Mouse (Mus musculus) myocyte (in vitro differentiated cells): ENCODE results near the gene Orc5. TPM values are rescaled to one million over a fixed set of nuclear protein-coding genes. Genes with fewer than 3 reads are reported as not detected.
A peak's percentile ranks its signal among the peaks of the same experiment; 100 is the strongest.

Experiments
- H3K27me3 ChIP-seq: one replicate; pipeline ENCODE4 v1.6.1; 2011; ENCODE audit not compliant: control insufficient read depth, insufficient read depth, insufficient read length
- H3K36me3 ChIP-seq: one replicate; pipeline ENCODE4 v1.6.1; 2011; ENCODE audit not compliant: control insufficient read depth, insufficient read depth
- H3K4me2 ChIP-seq: one replicate; pipeline ENCODE4 v1.6.1; 2011; ENCODE audit warnings: low read depth, control low read depth
- H3K4me3 ChIP-seq: one replicate; pipeline ENCODE4 v1.5.1; 2011; ENCODE audit warnings: mild to moderate bottlenecking, control low read depth, moderate library complexity
- H3K79me2 ChIP-seq: one replicate; pipeline ENCODE4 v1.6.1; 2011; ENCODE audit not compliant: control insufficient read depth, insufficient read depth
- H3ac ChIP-seq: one replicate; pipeline ENCODE4 v1.6.1; 2011; ENCODE audit not compliant: control insufficient read depth, insufficient read length
- CEBPB ChIP-seq: IDR thresholded peaks from 2 replicates; pipeline ENCODE4 v1.6.1; 2011; ENCODE audit warnings: mild to moderate bottlenecking, moderate library complexity; ENCODE audit not compliant: poor library complexity, insufficient read depth, severe bottlenecking
- E2F4 ChIP-seq: IDR thresholded peaks from one replicate; pipeline ENCODE4 v1.6.1; 2011; ENCODE audit warnings: mild to moderate bottlenecking, control low read depth, moderate library complexity; ENCODE audit not compliant: insufficient read depth
- MAX ChIP-seq: IDR thresholded peaks from one replicate; pipeline ENCODE4 v1.6.1; 2011; ENCODE audit warnings: low read depth, mild to moderate bottlenecking, control low read depth
- MYOD1 ChIP-seq, 3 experiments: IDR thresholded peaks; one replicate each; pipeline ENCODE4 v1.6.1; 2011; ENCODE audit warnings: control low read depth in 2 of 3, low read depth in 2 of 3, mild to moderate bottlenecking in 2 of 3, moderate library complexity in 1 of 3; ENCODE audit not compliant: insufficient read length in 2 of 3, control insufficient read depth in 1 of 3
- MYOG ChIP-seq, 3 experiments: IDR thresholded peaks; one replicate each; pipeline ENCODE4 v1.6.1; 2011; ENCODE audit warnings: control low read depth in 2 of 3, low read depth in 2 of 3, mild to moderate bottlenecking in 2 of 3; ENCODE audit not compliant: insufficient read length in 2 of 3, control insufficient read depth in 1 of 3, insufficient read depth in 1 of 3
- POLR2A ChIP-seq: IDR thresholded peaks from one replicate; pipeline ENCODE4 v1.6.1; 2011; ENCODE audit warnings: low read depth, mild to moderate bottlenecking, control low read depth, moderate library complexity; ENCODE audit not compliant: insufficient read length
- POLR2AphosphoS2 ChIP-seq: IDR thresholded peaks from one replicate; pipeline ENCODE4 v1.6.1; 2011; ENCODE audit warnings: low read depth, control low read depth; ENCODE audit not compliant: insufficient read length
- REST ChIP-seq: IDR thresholded peaks from one replicate; pipeline ENCODE4 v1.6.1; 2011; ENCODE audit warnings: mild to moderate bottlenecking, control low read depth, moderate library complexity; ENCODE audit not compliant: insufficient read depth, insufficient read length
- SRF ChIP-seq: IDR thresholded peaks from one replicate; pipeline ENCODE4 v1.6.1; 2011; ENCODE audit warnings: low read depth; ENCODE audit not compliant: control insufficient read depth, insufficient read length
- TCF12 ChIP-seq: IDR thresholded peaks from one replicate; pipeline ENCODE4 v1.6.1; 2011; ENCODE audit warnings: mild to moderate bottlenecking, control low read depth; ENCODE audit not compliant: poor library complexity, insufficient read depth, severe bottlenecking
- TCF3 ChIP-seq: IDR thresholded peaks from one replicate; pipeline ENCODE4 v1.6.1; 2011; ENCODE audit warnings: low read depth, control low read depth; ENCODE audit not compliant: insufficient read length
- USF1 ChIP-seq: IDR thresholded peaks from one replicate; pipeline ENCODE4 v1.6.1; 2011; ENCODE audit warnings: low read depth, mild to moderate bottlenecking, control low read depth, moderate library complexity
- polyA plus RNA-seq: library from polyadenylated mRNA; unstranded; fragments of >200 nt; fragmentation: generic; extraction: Trizol; gene quantifications from one replicate; pipeline ENCODE4 v1.2.1, GENCODE M21; 2012; ENCODE audit warnings: missing spikeins

Orc5 gene
- polyA plus RNA-seq, 1 experiment = 9.5 TPM

DNA sequence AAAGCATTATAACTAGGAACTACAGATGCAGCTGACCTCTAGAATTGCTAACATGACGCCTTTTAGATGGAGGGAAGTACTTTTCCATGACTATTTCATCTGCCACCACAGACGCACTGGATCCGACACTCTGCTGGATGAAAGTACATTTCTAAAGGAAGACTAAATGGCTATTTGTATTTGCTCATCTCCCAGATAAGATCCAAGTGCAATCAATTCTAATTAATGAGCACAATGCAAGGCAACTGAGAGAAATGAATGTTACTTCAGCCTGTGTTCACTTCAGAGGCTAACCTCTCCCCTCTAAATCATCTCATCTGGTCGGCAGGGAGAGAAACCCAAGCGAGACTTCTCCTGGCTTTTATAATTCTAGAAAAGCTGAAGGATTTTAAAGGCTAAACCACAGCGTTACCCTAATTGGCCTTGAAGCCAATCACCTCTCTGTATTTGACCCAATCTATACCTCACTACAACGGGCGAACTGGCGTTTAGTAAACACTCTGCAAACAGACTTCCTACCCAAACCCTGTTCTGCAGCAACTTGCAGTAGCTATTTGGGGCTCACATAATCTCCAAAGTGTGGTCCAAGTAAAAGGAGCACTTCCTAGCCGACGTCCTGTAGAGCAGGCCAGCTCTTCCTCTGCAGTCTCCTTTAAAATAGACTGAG is 730 bp downstream of the Orc5 start:
- TF ChIP-seq POLR2A = no peak
- no peak for TF ChIP-seq SRF
- TF ChIP-seq MYOG (IDR thresholded peaks at IDR 0.05; ENCODE audit: control insufficient read depth in 1 of 3, insufficient read depth in 1 of 3, insufficient read length in 2 of 3, low read depth in 2 of 3) = no peak
- TF ChIP-seq TCF3 = no peak
- TF ChIP-seq E2F4 = no peak
- TF ChIP-seq CEBPB = no peak
- TF ChIP-seq REST = no peak
- no peak for TF ChIP-seq TCF12
- TF ChIP-seq USF1 = no peak
- Histone ChIP-seq H3K36me3 (peaks cover 17% of the 10 kb centered on the region), H3K79me2 (peaks cover 13% of the 10 kb centered on the region), H3K4me2 (peak overlapping the region; percentile 66), H3K4me3 (peak overlapping the region; percentile 93), H3ac (peak overlapping the region; percentile 18), H3K27me3 (no peaks in the 10 kb centered on the region)

GRCm38 (mm10) chr5:22548556-22549161 is 1.6 kb downstream of the Orc5 start:
- no peaks in the 10 kb centered on the region for H3K27me3 ChIP-seq
- H3K4me2 ChIP-seq = peak overlapping the region; percentile 66
- H3ac ChIP-seq = no peak overlapping the region
- TF ChIP-seq E2F4 (no peak), SRF (no peak), TCF12 (no peak), MYOG (IDR thresholded peaks at IDR 0.05; ENCODE audit: control insufficient read depth in 1 of 3, insufficient read depth in 1 of 3, insufficient read length in 2 of 3, low read depth in 2 of 3) (no peak), USF1 (no peak), POLR2A (no peak), REST (no peak), MYOD1 (IDR thresholded peaks at IDR 0.05; ENCODE audit: control insufficient read depth in 1 of 3, insufficient read length in 2 of 3, low read depth in 2 of 3) (no peak), TCF3 (no peak), POLR2AphosphoS2 (no peak), MAX (no peak), CEBPB (no peak)
- H3K4me3 ChIP-seq = peak overlapping the region; percentile 93
- H3K36me3 ChIP-seq = peaks cover 22% of the 10 kb centered on the region
- H3K79me2 ChIP-seq = peaks cover 13% of the 10 kb centered on the region

- TF ChIP-seq CEBPB = no peak
- H3K4me3 ChIP-seq = no peak overlapping the region
- no peak overlapping the region for H3K4me2 ChIP-seq
- peaks cover 26% of the 10 kb centered on the region for H3K36me3 ChIP-seq
- peaks cover 13% of the 10 kb centered on the region for H3K79me2 ChIP-seq
- H3ac ChIP-seq = no peak overlapping the region
- H3K27me3 ChIP-seq = no peaks in the 10 kb centered on the region
Observed at GRCm38 (mm10) chr5:22546536-22546935, 3.7 kb downstream of the Orc5 start.

- peaks cover 26% of the 10 kb centered on the region for H3K36me3 ChIP-seq
- H3K79me2 ChIP-seq = peaks cover 13% of the 10 kb centered on the region
- no peak overlapping the region for H3ac ChIP-seq
- no peak overlapping the region for H3K4me2 ChIP-seq
- no peak overlapping the region for H3K4me3 ChIP-seq
- no peak for TF ChIP-seq MYOG (IDR thresholded peaks at IDR 0.05; ENCODE audit: control insufficient read depth in 1 of 3, insufficient read depth in 1 of 3, insufficient read length in 2 of 3, low read depth in 2 of 3)
- no peak for TF ChIP-seq SRF
- TF ChIP-seq E2F4 = no peak
- TF ChIP-seq REST = no peak
- TF ChIP-seq CEBPB = no peak
- TF ChIP-seq POLR2A = no peak
- no peak for TF ChIP-seq TCF12
- no peak for TF ChIP-seq POLR2AphosphoS2
- TF ChIP-seq MAX = no peak
- TF ChIP-seq MYOD1 (IDR thresholded peaks at IDR 0.05; ENCODE audit: control insufficient read depth in 1 of 3, insufficient read length in 2 of 3, low read depth in 2 of 3) = no peak
- no peak for TF ChIP-seq TCF3
- no peak for TF ChIP-seq USF1
- H3K27me3 ChIP-seq = no peaks in the 10 kb centered on the region
Observed at GRCm38 (mm10) chr5:22545305-22545704, 4.9 kb downstream of the Orc5 start.

DNA sequence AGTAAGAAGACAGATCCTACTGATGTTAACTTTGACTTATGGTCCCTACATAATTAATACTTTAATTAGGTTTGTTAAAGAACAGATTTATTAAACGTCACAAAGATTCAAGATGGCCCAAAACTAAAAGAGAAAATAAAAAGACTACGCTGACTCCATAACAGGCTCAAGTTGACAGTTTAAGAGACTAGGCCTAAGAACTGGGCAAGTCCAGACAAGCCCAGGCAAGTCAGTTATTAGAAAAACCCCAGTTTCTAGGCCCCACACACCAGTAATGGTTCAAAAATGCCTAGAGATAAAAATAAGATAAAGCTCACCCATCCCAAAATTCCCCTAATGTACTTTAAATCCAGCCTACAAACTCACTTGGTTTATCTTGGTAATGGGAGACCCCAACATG is 7.6 kb downstream of the Orc5 start:
- TF ChIP-seq POLR2A (no peak), MAX (no peak), USF1 (no peak), E2F4 (no peak), MYOD1 (IDR thresholded peaks at IDR 0.05; ENCODE audit: control insufficient read depth in 1 of 3, insufficient read length in 2 of 3, low read depth in 2 of 3) (no peak), CEBPB (no peak), POLR2AphosphoS2 (no peak), TCF12 (no peak), REST (no peak), TCF3 (no peak), SRF (no peak), MYOG (IDR thresholded peaks at IDR 0.05; ENCODE audit: control insufficient read depth in 1 of 3, insufficient read depth in 1 of 3, insufficient read length in 2 of 3, low read depth in 2 of 3) (no peak)
- no peak overlapping the region for H3ac ChIP-seq

More for the DNA sequence above, 7.6 kb downstream of the Orc5 start:
- H3K36me3 ChIP-seq = peaks cover 26% of the 10 kb centered on the region
- no peaks in the 10 kb centered on the region for H3K27me3 ChIP-seq
- no peak overlapping the region for H3K4me3 ChIP-seq
- no peak overlapping the region for H3K4me2 ChIP-seq
- no peaks in the 10 kb centered on the region for H3K79me2 ChIP-seq
